Mouse (Mus musculus) olfactory bulb, adult 2 months (tissue): ENCODE results near the gene Prpmp5.
"Not testable (repeated sequence)": the region's sequence is repeated elsewhere in the genome, so short reads cannot be mapped to it uniquely, and the experiment has no call there.

Experiments used
- CTCF ChIP-seq: fragments of 200-500 bp; IDR thresholded peaks from 2 replicates; pipeline ENCODE4 v1.5.1; 2012; ENCODE audit warnings: low read depth, mild to moderate bottlenecking, low read length, moderate library complexity; ENCODE audit not compliant: insufficient read depth
- POLR2A ChIP-seq: fragments of 200-500 bp; IDR thresholded peaks from 2 replicates; pipeline ENCODE4 v1.6.1; 2012; ENCODE audit warnings: mild to moderate bottlenecking, low read depth, low read length, moderate library complexity; ENCODE audit not compliant: insufficient read depth

- TF ChIP-seq CTCF, POLR2A: not testable (repeated sequence)
Measured at GRCm38 (mm10) chr6:132364034-132364433, 49.5 kb upstream of the Prpmp5 start, which contains the start of gene Gm8882.
